Mouse (Mus musculus): ENCODE measurements at regions not wholly inside any gene's neighbourhood (a gene's known extent, or its start where the extent isn't known, plus 50 kb on each side); places are given as distances from the start of the nearest gene placed in this dataset.

- DNase-seq (ENCODE audit: low spot score): no peak
Observed at GRCm38 (mm10) chr17:66252926-66253325, 129.6 kb downstream of the Ddx11 start.

DNA sequence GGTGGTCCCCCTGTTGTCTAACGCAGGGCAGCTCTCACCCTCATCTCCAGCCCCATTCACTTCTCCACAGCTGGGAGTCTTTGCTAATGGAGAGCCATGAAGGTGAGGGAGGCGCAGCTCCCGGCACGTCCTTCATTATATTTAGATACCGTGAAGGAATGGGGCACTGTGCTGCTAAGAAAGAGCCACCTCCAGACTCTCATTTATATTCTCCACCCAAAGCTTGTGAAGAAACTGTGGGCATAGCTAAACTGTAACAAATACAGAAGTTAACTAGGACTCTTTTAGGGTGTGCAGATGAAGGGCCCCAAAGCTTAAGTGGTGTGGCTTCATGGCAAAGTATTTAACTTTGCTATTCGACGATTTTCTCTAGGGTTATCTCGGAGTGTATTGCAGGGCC is 136.4 kb downstream of the Ddx11 start:
- no peak for DNase-seq (ENCODE audit: low spot score)

GRCm38 (mm10) chr17:66262681-66263240 is 139.4 kb downstream of the Ddx11 start:
- no peak for DNase-seq (ENCODE audit: low spot score)

- no peak for DNase-seq (ENCODE audit: low spot score)
Observed at GRCm38 (mm10) chr17:66263405-66263804, 140.1 kb downstream of the Ddx11 start.

DNA sequence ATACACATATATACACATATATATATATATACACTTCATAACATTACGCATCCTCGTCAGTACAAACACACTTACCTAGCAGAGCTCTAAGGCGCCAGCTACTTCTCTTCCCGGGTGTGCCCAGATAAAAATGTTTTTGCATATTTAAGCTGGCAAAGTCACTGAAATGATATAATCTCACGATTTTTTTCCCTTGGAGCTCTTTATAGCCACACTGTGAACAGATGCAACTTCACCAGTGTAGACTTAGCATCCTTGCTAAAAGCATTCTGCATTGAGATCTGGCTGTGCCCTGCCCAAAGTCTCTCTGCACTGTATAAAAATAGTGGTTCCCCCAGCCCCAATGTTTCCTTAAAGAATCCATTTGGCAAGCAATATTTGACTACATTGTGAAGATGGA is 143.5 kb downstream of the Ddx11 start:
- DNase-seq (ENCODE audit: low spot score): no peak

DNA sequence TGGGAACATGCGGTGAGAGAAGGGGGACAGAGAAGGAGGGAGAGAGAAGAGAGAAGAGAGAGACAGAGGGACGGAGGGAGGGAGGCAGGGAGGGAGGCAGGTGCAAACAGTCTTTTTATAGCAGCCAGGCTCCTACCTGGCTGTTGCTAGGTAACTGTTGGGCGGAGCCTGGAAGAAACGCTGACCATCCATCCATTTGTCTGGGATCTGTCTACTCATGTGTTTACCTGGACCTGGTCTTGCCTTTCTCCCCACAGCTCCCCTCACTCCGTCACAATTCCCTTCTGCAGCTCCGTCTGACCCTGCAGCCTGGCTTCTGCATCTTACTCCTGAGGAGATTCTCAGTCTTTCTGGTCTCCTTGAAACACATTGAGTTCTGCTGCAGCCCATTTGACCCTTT is 144.5 kb downstream of the Ddx11 start:
- DNase-seq (ENCODE audit: low spot score): no peak

GRCm38 (mm10) chr17:66269567-66269966 is 146.2 kb downstream of the Ddx11 start:
- DNase-seq (ENCODE audit: low spot score): no peak

DNA sequence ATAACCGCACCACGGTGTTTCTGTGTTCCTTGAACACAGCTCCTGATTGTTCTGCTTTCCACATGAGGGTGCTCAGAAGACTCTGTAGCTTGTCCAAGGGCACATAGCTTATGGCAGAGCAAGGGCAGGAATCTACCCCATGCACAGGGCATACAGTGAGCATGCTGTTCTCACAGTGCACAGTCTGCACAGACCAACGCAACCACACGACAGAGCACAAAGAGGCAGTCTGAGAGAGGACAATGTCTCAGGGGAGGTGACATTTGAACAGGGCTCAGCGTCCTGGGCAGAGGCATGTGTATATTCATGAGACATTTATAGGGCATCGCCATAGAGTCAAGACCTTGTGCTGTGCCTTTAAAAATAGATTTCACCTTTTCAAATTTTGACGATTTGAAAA is 148.6 kb downstream of the Ddx11 start:
- DNase-seq (ENCODE audit: low spot score): no peak

GRCm38 (mm10) chr17:66276778-66277177 is 153.5 kb downstream of the Ddx11 start:
- no peak for DNase-seq (ENCODE audit: low spot score)

GRCm38 (mm10) chr17:66278037-66278436 is 154.7 kb downstream of the Ddx11 start:
- DNase-seq (ENCODE audit: low spot score): no peak

- DNase-seq (ENCODE audit: low spot score): no peak
Observed at GRCm38 (mm10) chr17:66285295-66285694, 162.0 kb downstream of the Ddx11 start.

Data from lung, postnatal 25 days (tissue).